Mouse (Mus musculus) lung, embryonic 14.5 days (tissue): ENCODE measurements around the gene Esr1. TPM values are rescaled to one million over a fixed set of nuclear protein-coding genes. Genes with fewer than 3 reads are reported as not detected.

Source experiments
- ATAC-seq: fragments of 200-750 bp; cut with Nextera tagmentation; 2 replicates; pipeline ENCODE4 v1.8.0; 2017; ENCODE audit warnings: mild to moderate bottlenecking, moderate TSS enrichment, moderate library complexity; ENCODE audit not compliant: insufficient read depth
- DNase-seq: peaks from one replicate; pipeline ENCODE4 v3.0.0-alpha.2; 2015
- H3K27ac ChIP-seq: fragments of 300-500 bp; sonication (generic); 2 replicates; pipeline ENCODE4 v1.5.1; 2014; ENCODE audit warnings: low read depth, mild to moderate bottlenecking, moderate library complexity
- H3K27me3 ChIP-seq: fragments of 300-500 bp; sonication (generic); 2 replicates; pipeline ENCODE4 v1.6.1; 2014; ENCODE audit warnings: low read length, control low read depth; ENCODE audit not compliant: insufficient read depth
- H3K36me3 ChIP-seq: fragments of 300-500 bp; sonication (generic); 2 replicates; pipeline ENCODE4 v1.6.1; 2014; ENCODE audit warnings: control low read depth; ENCODE audit not compliant: insufficient read depth
- H3K4me1 ChIP-seq: fragments of 300-500 bp; sonication (generic); 2 replicates; pipeline ENCODE4 v1.6.1; 2014; ENCODE audit warnings: antibody characterized with exemption, control low read depth; ENCODE audit not compliant: insufficient read depth
- H3K4me2 ChIP-seq: fragments of 300-500 bp; sonication (generic); 2 replicates; pipeline ENCODE4 v1.6.1; 2014; ENCODE audit warnings: mild to moderate bottlenecking
- H3K4me3 ChIP-seq: fragments of 300-500 bp; sonication (generic); 2 replicates; pipeline ENCODE4 v1.5.1; 2014; ENCODE audit warnings: low read depth, low read length
- H3K9ac ChIP-seq: fragments of 300-500 bp; sonication (generic); 2 replicates; pipeline ENCODE4 v1.6.1; 2014
- H3K9me3 ChIP-seq: fragments of 300-500 bp; sonication (generic); 2 replicates; pipeline ENCODE4 v1.6.1; 2016; ENCODE audit warnings: low read depth, low read length, control low read depth
- CTCF ChIP-seq: IDR thresholded peaks from 2 replicates; pipeline ENCODE4 v1.5.1; 2016; ENCODE audit warnings: antibody characterized with exemption, low read depth
- WGBS: fragments of 180-500 bp; shearing (Covaris S2); extraction: QIAGEN DNeasy Blood & Tissue Kit; methylation state at CpG from one replicate; pipeline ENCODE4 v1.1.7; 2014; 5-methylcytosine and 5-hydroxymethylcytosine counted together
- polyA plus RNA-seq: library from polyadenylated mRNA; unstranded; fragments of >200 nt; fragmentation: Nextera tagmentation; extraction: Ambion mirVana; gene quantifications from 2 replicates; pipeline ENCODE4 v1.2.1, GENCODE M21; 2014

Esr1 gene
- polyA plus RNA-seq, 1 experiment from 2014 or later: 0.05 TPM

GRCm38 (mm10) chr10:4976557-4976956 lies 365.2 kb downstream of the Esr1 start:
- ATAC-seq (no peak), DNase-seq (no peak)
- H3K27me3 ChIP-seq: no peaks in the 10 kb centered on the region
- 86% methylated on average over 2 of the region's 2 CpGs for WGBS
- H3K27ac ChIP-seq: no peak overlapping the region
- H3K4me1 ChIP-seq: no peaks in the 10 kb centered on the region
- H3K9ac ChIP-seq: no peak overlapping the region
- H3K4me3 ChIP-seq: no peak overlapping the region
- H3K36me3 ChIP-seq: no peaks in the 10 kb centered on the region
- no peak overlapping the region for H3K4me2 ChIP-seq
- no peak for TF ChIP-seq CTCF
- H3K9me3 ChIP-seq: no peaks in the 10 kb centered on the region

- ATAC-seq: no peak
- no peak for TF ChIP-seq CTCF
Measured at GRCm38 (mm10) chr10:4977374-4977773, 366.0 kb downstream of the Esr1 start.

GRCm38 (mm10) chr10:4983919-4984318 lies 372.5 kb downstream of the Esr1 start:
- ATAC-seq: no peak
- TF ChIP-seq CTCF: no peak
- no peak for DNase-seq
- no peaks in the 10 kb centered on the region for H3K27me3 ChIP-seq
- H3K27ac ChIP-seq: no peak overlapping the region
- no peaks in the 10 kb centered on the region for H3K36me3 ChIP-seq
- no peak overlapping the region for H3K4me2 ChIP-seq
- no peak overlapping the region for H3K4me3 ChIP-seq
- H3K9ac ChIP-seq: no peak overlapping the region
- 57% methylated on average over 2 of the region's 2 CpGs for WGBS
- H3K9me3 ChIP-seq: no peaks in the 10 kb centered on the region
- H3K4me1 ChIP-seq: no peaks in the 10 kb centered on the region

More at GRCm38 (mm10) chr10:4977374-4977773, 366.0 kb downstream of the Esr1 start:
- H3K9ac ChIP-seq: no peak overlapping the region
- no peak overlapping the region for H3K27ac ChIP-seq
- DNase-seq: no peak
- H3K27me3 ChIP-seq: no peaks in the 10 kb centered on the region
- 88% methylated on average over 3 of the region's 3 CpGs for whole genome bisulfite sequencing
- no peaks in the 10 kb centered on the region for H3K4me1 ChIP-seq
- H3K4me2 ChIP-seq: no peak overlapping the region
- H3K36me3 ChIP-seq: no peaks in the 10 kb centered on the region
- H3K9me3 ChIP-seq: no peaks in the 10 kb centered on the region
- H3K4me3 ChIP-seq: no peak overlapping the region

- no peak overlapping the region for H3K4me3 ChIP-seq
- H3K9ac ChIP-seq: no peak overlapping the region
- H3K4me2 ChIP-seq: no peak overlapping the region
- no peaks in the 10 kb centered on the region for H3K9me3 ChIP-seq
- WGBS: 36% methylated on average over 3 of the region's 3 CpGs
- DNase-seq (no peak), ATAC-seq (no peak)
- H3K27ac ChIP-seq: no peak overlapping the region
- H3K4me1 ChIP-seq: no peaks in the 10 kb centered on the region
- no peaks in the 10 kb centered on the region for H3K27me3 ChIP-seq
- TF ChIP-seq CTCF: no peak
- no peaks in the 10 kb centered on the region for H3K36me3 ChIP-seq
Measured at GRCm38 (mm10) chr10:4993802-4994201, 382.4 kb downstream of the Esr1 start.

- Histone ChIP-seq H3K27ac (no peak overlapping the region), H3K9ac (no peak overlapping the region), H3K4me1 (no peaks in the 10 kb centered on the region), H3K9me3 (no peaks in the 10 kb centered on the region), H3K4me2 (no peak overlapping the region), H3K27me3 (no peaks in the 10 kb centered on the region), H3K4me3 (no peak overlapping the region), H3K36me3 (no peaks in the 10 kb centered on the region)
- 72% methylated on average over 3 of the region's 3 CpGs for WGBS
- no peak for DNase-seq
- no peak for ATAC-seq
- TF ChIP-seq CTCF: no peak
Measured at GRCm38 (mm10) chr10:4996592-4996991, 385.2 kb downstream of the Esr1 start.

GRCm38 (mm10) chr10:5008795-5009366 lies 397.5 kb downstream of the Esr1 start:
- Histone ChIP-seq H3K4me1 (no peaks in the 10 kb centered on the region), H3K9ac (no peak overlapping the region), H3K4me3 (no peak overlapping the region), H3K9me3 (no peaks in the 10 kb centered on the region), H3K27me3 (no peaks in the 10 kb centered on the region), H3K27ac (no peak overlapping the region), H3K4me2 (no peak overlapping the region), H3K36me3 (no peaks in the 10 kb centered on the region)
- WGBS: 71% methylated on average over 8 of the region's 8 CpGs
- no peak for DNase-seq
- no peak for TF ChIP-seq CTCF
- ATAC-seq: no peak

- Histone ChIP-seq H3K27me3 (no peaks in the 10 kb centered on the region), H3K27ac (no peak overlapping the region), H3K4me3 (no peak overlapping the region), H3K4me2 (no peak overlapping the region), H3K9me3 (no peaks in the 10 kb centered on the region), H3K36me3 (no peaks in the 10 kb centered on the region), H3K9ac (no peak overlapping the region), H3K4me1 (no peaks in the 10 kb centered on the region)
- ATAC-seq: no peak
- no peak for DNase-seq
- TF ChIP-seq CTCF: no peak
Measured at GRCm38 (mm10) chr10:5012004-5012403, 400.6 kb downstream of the Esr1 start.

- no peaks in the 10 kb centered on the region for H3K9me3 ChIP-seq
- H3K9ac ChIP-seq: no peak overlapping the region
- no peaks in the 10 kb centered on the region for H3K4me1 ChIP-seq
- TF ChIP-seq CTCF: no peak
- ATAC-seq (no peak), DNase-seq (no peak)
- H3K27ac ChIP-seq: no peak overlapping the region
- no peak overlapping the region for H3K4me2 ChIP-seq
- no peak overlapping the region for H3K4me3 ChIP-seq
- WGBS: 76% methylated on average over 1 of the region's 1 CpGs
- no peaks in the 10 kb centered on the region for H3K27me3 ChIP-seq
- H3K36me3 ChIP-seq: no peaks in the 10 kb centered on the region
Measured at GRCm38 (mm10) chr10:5014976-5015375, 403.6 kb downstream of the Esr1 start.
